Mouse (Mus musculus) hindbrain, embryonic 11.5 days (tissue): ENCODE results near the gene Brat1. TPM values are rescaled to one million over a fixed set of nuclear protein-coding genes. Genes with fewer than 3 reads are reported as not detected.

Source experiments
- ATAC-seq: fragments of 200-750 bp; cut with Nextera tagmentation; 2 replicates; pipeline ENCODE4 v1.8.0; 2017; ENCODE audit warnings: mild to moderate bottlenecking, moderate TSS enrichment, moderate library complexity; ENCODE audit not compliant: low FRiP score
- DNase-seq: peaks from one replicate; pipeline ENCODE4 v3.0.0-alpha.2; 2015; ENCODE audit warnings: low spot score
- H3K27ac ChIP-seq: fragments of 300-500 bp; sonication (generic); 2 replicates; pipeline ENCODE4 v1.5.1; 2014; ENCODE audit warnings: mild to moderate bottlenecking, low read depth, low read length
- H3K27me3 ChIP-seq: fragments of 300-500 bp; sonication (generic); 2 replicates; pipeline ENCODE4 v1.6.1; 2014; ENCODE audit warnings: mild to moderate bottlenecking, low read length, moderate library complexity, mixed read lengths; ENCODE audit not compliant: control insufficient read depth, insufficient read depth
- H3K36me3 ChIP-seq: fragments of 300-500 bp; sonication (generic); 2 replicates; pipeline ENCODE4 v1.6.1; 2014; ENCODE audit warnings: mild to moderate bottlenecking, low read length, moderate library complexity, mixed read lengths; ENCODE audit not compliant: control insufficient read depth, insufficient read depth
- H3K4me1 ChIP-seq: fragments of 300-500 bp; sonication (generic); replicated peaks from 2 replicates; pipeline ENCODE4 v1.6.1; 2014; ENCODE audit warnings: low read length, mixed read lengths; ENCODE audit not compliant: control insufficient read depth, insufficient read depth
- H3K4me2 ChIP-seq: fragments of 300-500 bp; sonication (generic); replicated peaks from 2 replicates; pipeline ENCODE4 v1.6.1; 2014; ENCODE audit warnings: mild to moderate bottlenecking, low read depth, low read length
- H3K4me3 ChIP-seq: fragments of 300-500 bp; sonication (generic); 2 replicates; pipeline ENCODE4 v1.5.1; 2014; ENCODE audit warnings: low read depth, low read length
- H3K9ac ChIP-seq: fragments of 300-500 bp; sonication (generic); 2 replicates; pipeline ENCODE4 v1.6.1; 2014; ENCODE audit warnings: low read depth, low read length
- H3K9me3 ChIP-seq: fragments of 300-500 bp; sonication (generic); 2 replicates; pipeline ENCODE4 v1.6.1; 2016; ENCODE audit warnings: low read length; ENCODE audit not compliant: control insufficient read depth
- WGBS: fragments of 180-500 bp; shearing (Covaris S2); extraction: QIAGEN DNeasy Blood & Tissue Kit; methylation state at CpG from one replicate; pipeline ENCODE4 v1.1.7; 2014; 5-methylcytosine and 5-hydroxymethylcytosine counted together
- polyA plus RNA-seq: library from polyadenylated mRNA; unstranded; fragments of >200 nt; fragmentation: Nextera tagmentation; extraction: Ambion mirVana; gene quantifications from 2 replicates; pipeline ENCODE4 v1.2.1, GENCODE M21; 2014

The Brat1 gene
- polyA plus RNA-seq, 1 experiment from 2014 or later: 8.8 TPM

DNA sequence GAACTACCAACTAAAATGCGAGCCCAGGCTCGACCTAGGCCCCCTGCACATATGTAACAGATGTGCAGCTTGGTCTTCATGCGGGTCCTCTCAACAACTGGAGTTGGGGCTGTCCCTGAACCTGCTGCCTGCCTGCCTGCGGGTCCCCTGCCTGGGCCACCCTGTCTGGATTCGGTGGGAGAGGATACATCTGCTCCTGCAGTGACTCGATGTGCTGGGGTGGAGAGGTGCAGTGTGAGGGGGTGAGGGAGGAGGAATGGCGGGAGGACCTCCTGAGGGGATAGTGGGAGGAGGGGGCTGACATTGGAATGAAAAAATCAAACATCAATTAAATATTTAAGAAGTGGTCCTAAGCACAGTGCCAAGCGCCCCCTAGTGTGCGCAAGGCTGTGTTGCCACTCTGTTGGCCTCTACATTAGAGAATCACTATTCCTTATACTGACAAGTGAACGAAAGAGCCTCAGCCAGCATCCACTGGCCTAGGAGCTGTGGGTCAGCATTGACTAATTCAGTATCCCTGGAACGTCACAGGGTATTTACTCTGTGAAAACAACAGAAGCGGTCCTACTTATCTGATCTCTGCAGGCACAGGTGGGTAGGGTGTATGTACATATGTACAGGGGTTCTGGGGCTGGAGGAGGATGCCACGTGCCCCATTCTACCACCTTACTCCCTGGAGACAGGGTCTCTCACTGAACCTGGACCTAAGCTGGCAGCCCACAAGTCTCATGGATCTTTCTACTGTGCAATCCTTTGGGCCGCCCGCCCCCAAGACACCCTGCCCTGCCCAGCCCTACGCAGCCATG is 20.3 kb upstream of the Brat1 start:
- WGBS: 61% methylated on average over 16 of the region's 16 CpGs
- no peaks in the 10 kb centered on the region for H3K27me3 ChIP-seq
- no peak overlapping the region for H3K27ac ChIP-seq
- no peaks in the 10 kb centered on the region for H3K9me3 ChIP-seq
- ATAC-seq: 0 out of 2 replicates have a peak, but pooled peaks have one; percentile 30
- peak; percentile 73 for DNase-seq
- H3K4me2 ChIP-seq: no peak overlapping the region
- H3K36me3 ChIP-seq: no peaks in the 10 kb centered on the region
- H3K4me3 ChIP-seq: no peak overlapping the region
- H3K9ac ChIP-seq: no peak overlapping the region
- no peaks in the 10 kb centered on the region for H3K4me1 ChIP-seq

- Histone ChIP-seq H3K27me3 (no peaks in the 10 kb centered on the region), H3K9me3 (no peaks in the 10 kb centered on the region), H3K4me2 (no peak overlapping the region), H3K27ac (no peak overlapping the region), H3K36me3 (0 out of 2 replicates have a peak, but pooled peaks cover 3% of the 10 kb centered on the region), H3K9ac (no peak overlapping the region), H3K4me1 (no peaks in the 10 kb centered on the region), H3K4me3 (no peak overlapping the region)
- no peak for DNase-seq
- no peak for ATAC-seq
- 86% methylated on average over 3 of the region's 3 CpGs for WGBS
Observed at GRCm38 (mm10) chr5:140688434-140688833, 16.4 kb upstream of the Brat1 start.

DNA sequence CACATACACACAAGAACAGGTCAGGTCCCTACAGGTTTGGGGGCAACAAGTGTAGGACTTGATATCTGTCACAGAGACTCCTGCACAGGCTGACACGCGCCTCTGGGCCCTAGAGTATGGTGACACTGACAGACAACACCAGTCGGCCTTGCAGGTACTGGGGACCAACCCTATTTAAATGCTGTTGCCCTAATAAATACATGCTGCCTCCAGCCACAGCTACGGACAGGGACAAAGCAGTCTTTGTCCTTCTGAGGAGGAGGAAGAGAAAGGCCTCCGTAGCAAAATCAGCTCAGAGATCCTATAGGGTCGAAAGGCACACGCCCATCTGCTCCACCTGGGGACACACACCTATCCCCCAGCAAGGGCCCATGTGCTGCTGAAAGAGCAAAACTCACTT is 8.8 kb upstream of the Brat1 start:
- H3K36me3 ChIP-seq: 0 out of 2 replicates have a peak, but pooled peaks cover 3% of the 10 kb centered on the region
- ATAC-seq: no peak

GRCm38 (mm10) chr5:140699776-140700175 is 5.0 kb upstream of the Brat1 start:
- Histone ChIP-seq H3K36me3 (no peaks in the 10 kb centered on the region), H3K4me1 (peaks cover 4% of the 10 kb centered on the region; the same call in 1 of the 2 replicates), H3K9ac (no peak overlapping the region), H3K4me2 (no peak overlapping the region), H3K27me3 (no peaks in the 10 kb centered on the region), H3K4me3 (no peak overlapping the region), H3K27ac (no peak overlapping the region), H3K9me3 (no peaks in the 10 kb centered on the region)
- ATAC-seq (no peak), DNase-seq (no peak)
- 86% methylated on average over 9 of the region's 9 CpGs for WGBS

More for the DNA sequence above, 8.8 kb upstream of the Brat1 start:
- no peak for DNase-seq
- Histone ChIP-seq H3K4me3 (no peak overlapping the region), H3K27ac (no peak overlapping the region), H3K27me3 (no peaks in the 10 kb centered on the region), H3K9ac (no peak overlapping the region), H3K9me3 (no peaks in the 10 kb centered on the region), H3K4me1 (0 out of 2 replicates have a peak, but pooled peaks cover 2% of the 10 kb centered on the region), H3K4me2 (no peak overlapping the region)
- WGBS: 76% methylated on average over 7 of the region's 7 CpGs

- H3K27ac ChIP-seq: peak overlapping the region; percentile 64
- 0% methylated on average over 21 of the region's 25 CpGs for WGBS
- peak overlapping the region; percentile 84 for H3K9ac ChIP-seq
- H3K9me3 ChIP-seq: no peaks in the 10 kb centered on the region
- H3K36me3 ChIP-seq: no peaks in the 10 kb centered on the region
- H3K27me3 ChIP-seq: no peaks in the 10 kb centered on the region
- peak overlapping the region; percentile 75 for H3K4me3 ChIP-seq
- peak overlapping the region; percentile 80 for H3K4me2 ChIP-seq
- ATAC-seq (peak; percentile 12), DNase-seq (no peak)
- peaks cover 6% of the 10 kb centered on the region; the same call in 1 of the 2 replicates for H3K4me1 ChIP-seq
Observed at GRCm38 (mm10) chr5:140701661-140702060, 3.1 kb upstream of the Brat1 start.

DNA sequence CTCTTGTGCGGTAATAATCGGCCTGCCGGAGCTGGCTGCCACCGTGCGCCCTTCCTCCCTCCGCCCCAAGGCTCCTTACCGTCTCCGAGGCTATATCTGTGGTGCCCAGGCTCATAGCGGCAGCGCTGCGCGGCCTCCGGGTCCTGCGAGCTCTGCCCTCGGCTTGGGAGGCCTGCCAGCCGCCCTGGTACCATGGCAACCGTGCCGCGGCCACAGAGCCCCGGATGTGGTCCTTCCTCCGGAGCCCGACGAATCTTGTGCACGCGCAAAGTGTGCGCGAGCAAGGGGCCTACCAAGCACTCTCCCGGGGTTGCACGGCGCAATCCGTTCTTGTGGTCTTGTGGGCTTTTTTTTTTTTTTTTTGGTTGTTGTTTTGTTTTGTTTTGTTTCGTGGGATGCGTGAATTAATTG is 2.7 kb upstream of the Brat1 start, which contains the start of gene Iqce:
TSS of gene Iqce (minus strand) at position 276 of the 411 bp plus-strand sequence.
- H3K27ac ChIP-seq: peak within 1 kb of the TSS; percentile 64
- ATAC-seq (peak; percentile 55), DNase-seq (peak; percentile 97)
- under 1% methylated on average over 33 of the region's 33 CpGs for WGBS
- peak within 1 kb of the TSS; percentile 75 for H3K4me3 ChIP-seq
- H3K36me3 ChIP-seq: no peaks in the 10 kb centered on the region
- peak within 1 kb of the TSS; percentile 84 for H3K9ac ChIP-seq
- H3K9me3 ChIP-seq: no peaks in the 10 kb centered on the region
- H3K27me3 ChIP-seq: no peaks in the 10 kb centered on the region
- peaks cover 6% of the 10 kb centered on the region; the same call in 1 of the 2 replicates for H3K4me1 ChIP-seq
- peak within 1 kb of the TSS; percentile 80 for H3K4me2 ChIP-seq

DNA sequence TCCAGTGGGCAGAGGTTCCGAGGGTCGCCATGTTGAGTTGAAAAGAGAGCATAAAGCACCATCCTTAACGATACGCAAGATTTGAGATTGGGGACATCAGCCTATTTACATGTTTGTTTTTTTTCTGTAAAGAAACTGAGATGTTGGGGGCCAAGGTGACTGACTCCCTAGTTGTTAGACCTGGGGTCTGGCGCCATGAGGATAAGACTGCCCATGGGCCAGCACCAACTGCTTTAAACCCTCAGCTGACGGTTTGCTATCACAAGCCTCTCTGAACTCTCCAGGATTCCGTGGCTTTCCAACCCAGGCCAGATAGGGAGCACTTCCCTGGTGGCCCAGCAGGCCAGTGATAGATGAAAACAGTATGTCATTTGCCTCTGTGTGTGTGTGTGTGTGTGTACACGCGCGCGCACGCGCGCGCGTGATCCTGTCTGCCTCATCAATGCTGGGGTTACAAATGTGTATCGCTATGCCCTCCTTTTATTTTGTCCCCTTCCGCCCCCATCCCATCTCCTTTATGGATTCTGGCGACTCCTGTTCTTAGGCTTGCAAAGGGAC is 2.1 kb upstream of the Brat1 start:
- ATAC-seq: no peak
- 57% methylated on average over 19 of the region's 19 CpGs for WGBS
- peak overlapping the region; percentile 45; the same call in 1 of the 2 replicates for H3K9ac ChIP-seq
- H3K36me3 ChIP-seq: no peaks in the 10 kb centered on the region
- H3K9me3 ChIP-seq: no peaks in the 10 kb centered on the region
- H3K4me3 ChIP-seq: peak overlapping the region; percentile 75
- peaks cover 6% of the 10 kb centered on the region; the same call in 1 of the 2 replicates for H3K4me1 ChIP-seq
- peak overlapping the region; percentile 64; the same call in 1 of the 2 replicates for H3K27ac ChIP-seq
- peak; percentile 38 for DNase-seq
- H3K4me2 ChIP-seq: peak overlapping the region; percentile 80
- H3K27me3 ChIP-seq: no peaks in the 10 kb centered on the region

DNA sequence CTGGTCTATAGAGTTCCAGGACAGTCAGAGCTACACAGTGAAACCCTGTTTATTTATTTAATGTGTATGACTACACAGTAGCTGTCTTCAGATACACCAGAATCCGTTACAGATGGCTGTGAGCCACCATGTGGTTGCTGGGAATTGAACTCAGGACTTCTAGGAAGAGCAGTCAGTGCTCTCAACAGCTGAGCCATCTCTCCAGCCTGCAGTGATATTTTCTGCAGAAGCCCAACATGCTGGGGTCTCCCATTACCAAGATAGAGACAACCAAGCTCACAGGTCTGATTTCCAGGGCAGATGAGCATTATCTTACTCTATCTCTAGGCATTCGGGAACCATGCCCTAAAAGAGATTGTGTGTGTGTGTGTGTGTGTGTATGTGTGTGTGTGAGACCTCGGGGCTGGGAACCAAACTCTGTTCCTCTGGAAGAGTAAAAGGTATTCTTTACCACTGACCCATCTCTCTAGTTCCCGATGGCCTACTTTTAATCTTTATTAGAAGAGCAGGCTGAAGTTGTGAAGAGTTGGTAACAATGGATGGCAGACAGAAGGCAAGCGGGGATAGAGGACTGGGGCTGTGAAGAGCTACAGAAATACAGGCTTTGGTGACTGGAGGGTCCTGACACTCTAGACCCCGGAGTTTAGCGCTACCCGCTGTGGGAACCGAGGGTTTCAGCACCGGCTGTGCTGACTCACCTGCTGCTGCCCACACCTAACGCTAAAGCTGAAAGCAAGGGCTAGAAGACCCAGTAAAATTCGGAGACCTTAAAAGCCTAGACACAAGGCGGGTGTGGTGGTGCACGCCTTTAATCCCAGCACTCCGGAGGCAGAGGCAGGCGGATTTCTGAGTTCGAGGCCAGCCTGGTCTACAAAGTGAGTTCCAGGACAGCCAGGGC is 1.1 kb upstream of the Brat1 start:
- Histone ChIP-seq H3K9ac (no peak overlapping the region), H3K27ac (peak overlapping the region; percentile 82; the same call in 1 of the 2 replicates), H3K4me2 (peak overlapping the region; percentile 36), H3K36me3 (no peaks in the 10 kb centered on the region), H3K27me3 (no peaks in the 10 kb centered on the region), H3K4me1 (peaks cover 6% of the 10 kb centered on the region; the same call in 1 of the 2 replicates), H3K4me3 (peak overlapping the region; percentile 61; the same call in 1 of the 2 replicates), H3K9me3 (no peaks in the 10 kb centered on the region)
- 42% methylated on average over 17 of the region's 17 CpGs for WGBS
- DNase-seq: peak; percentile 19
- no peak for ATAC-seq
